Mouse (Mus musculus): ENCODE data around the gene Brca2.

DNA sequence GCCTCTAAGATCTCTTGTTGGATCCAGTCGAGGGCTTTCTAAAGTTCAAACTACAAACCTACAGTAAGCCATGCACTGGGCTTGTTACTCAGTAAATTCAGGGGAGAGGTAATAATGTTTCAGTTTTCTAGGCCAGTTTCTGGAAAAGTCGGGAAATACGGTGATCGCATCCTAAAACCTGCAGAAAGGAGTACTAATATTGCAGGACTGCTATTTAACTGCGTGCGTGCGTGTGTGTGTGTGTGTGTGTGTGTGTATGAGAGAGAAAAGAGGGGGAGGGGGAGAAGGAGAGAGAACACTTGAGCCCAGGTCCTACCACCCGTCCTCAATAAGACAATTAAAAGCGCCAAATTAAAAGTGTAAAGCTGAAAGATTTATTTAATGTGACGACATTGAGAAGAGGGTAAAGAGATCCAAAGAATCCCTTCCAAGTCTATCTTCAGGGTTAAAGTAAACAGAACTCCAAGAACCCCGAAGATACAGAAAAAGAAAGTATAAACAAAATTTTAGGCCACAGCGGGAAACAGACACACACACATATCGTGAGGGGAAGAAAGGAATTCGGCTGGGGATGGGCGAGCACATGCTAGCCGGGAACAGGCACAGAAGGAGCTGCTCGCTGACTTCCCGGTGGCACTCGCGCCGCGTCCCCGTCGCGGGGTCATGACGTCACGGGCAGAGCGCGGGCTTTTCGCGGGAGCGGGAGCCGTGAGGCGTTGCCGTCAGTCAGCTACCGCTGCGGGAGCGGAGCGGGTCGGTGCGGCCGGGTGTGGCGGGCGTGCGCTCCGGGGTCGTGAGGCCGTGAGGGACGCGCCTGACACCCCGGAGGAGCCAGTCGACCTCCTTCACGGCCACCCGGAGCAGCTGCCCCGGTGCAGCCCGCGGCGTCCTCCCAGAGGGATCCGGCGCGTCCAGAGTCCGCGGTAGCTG lies at the start of gene Brca2:
- TF ChIP-seq CTCF (IDR thresholded peaks at IDR 0.05) (no peak), EP300 (IDR thresholded peaks at IDR 0.05) (no peak)

Data from lung, postnatal 0 days (tissue).